Mouse (Mus musculus) frontal cortex, postnatal 10 days (tissue): ENCODE measurements around the gene Msl1.

ENCODE experiments used
- DNase-seq, 2 experiments: peaks; one replicate each; pipeline ENCODE4 v3.0.0; 2022; ENCODE audit warnings: low spot score in 2 of 2, mixed read lengths in 1 of 2

Gene Msl1

GRCm38 (mm10) chr11:98776843-98777590, 18.3 kb upstream of the Msl1 start:
- no peak for DNase-seq

GRCm38 (mm10) chr11:98777888-98778287, 17.4 kb upstream of the Msl1 start:
- DNase-seq, result no peak

- peak; percentile 68 to 91 for DNase-seq
Observed at GRCm38 (mm10) chr11:98781851-98782512, 13.3 kb upstream of the Msl1 start.

DNA sequence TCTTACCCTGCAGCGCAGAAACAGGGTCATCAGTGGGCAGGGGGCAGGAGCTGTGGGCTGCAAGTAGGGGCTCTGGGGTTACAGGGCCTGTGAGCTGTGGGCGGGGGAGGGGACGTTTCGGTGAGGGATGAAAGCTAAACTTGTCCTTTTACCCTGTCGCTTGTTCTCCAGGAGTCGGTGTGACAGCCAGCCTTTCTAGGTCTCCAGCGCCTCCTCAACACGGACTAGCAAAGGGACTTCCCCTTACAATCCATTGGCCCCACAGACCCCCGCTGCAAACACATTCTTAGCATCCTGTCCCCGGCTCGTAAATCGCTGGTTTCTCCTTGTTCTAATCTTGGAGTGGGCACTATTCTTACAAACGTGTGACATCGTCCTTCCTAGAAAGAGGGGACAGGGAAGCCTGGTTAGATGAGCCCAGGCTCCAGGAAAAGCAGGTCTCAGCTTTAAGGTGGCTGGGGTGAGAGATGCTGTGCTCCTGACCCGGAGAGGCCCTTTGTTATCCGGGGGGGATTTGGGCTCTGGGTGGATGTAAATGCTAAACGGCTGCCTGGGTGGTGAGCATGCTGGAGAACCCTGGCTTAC, 12.6 kb upstream of the Msl1 start:
- peak in 1 of 2 experiments; percentile 29 for DNase-seq

DNA sequence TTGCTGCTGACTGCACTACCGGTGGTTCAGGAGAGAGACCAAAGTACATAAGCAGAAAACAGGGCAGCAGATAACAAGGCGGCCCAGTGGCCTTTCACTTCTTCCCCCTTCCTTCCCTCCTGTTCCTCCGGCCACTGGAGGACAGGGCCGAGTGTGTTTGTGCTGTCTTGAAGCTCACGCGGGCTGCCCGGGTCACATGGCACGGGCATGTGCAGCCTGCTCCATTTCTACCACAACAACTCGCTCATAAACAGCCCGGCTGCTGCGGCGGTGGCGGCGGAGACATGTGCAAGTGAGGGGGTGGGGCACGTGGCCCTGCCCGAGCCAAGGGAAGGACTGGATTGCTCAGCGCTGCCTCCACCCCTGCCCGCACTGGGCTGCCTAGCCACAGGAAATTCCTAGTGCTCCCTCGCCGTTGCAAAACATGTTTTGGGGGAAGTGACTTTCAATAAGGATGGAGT, 12.1 kb upstream of the Msl1 start:
- peak; percentile 93 to 98 for DNase-seq

- no peak for DNase-seq
Observed at GRCm38 (mm10) chr11:98784139-98784538, 11.2 kb upstream of the Msl1 start.

DNA sequence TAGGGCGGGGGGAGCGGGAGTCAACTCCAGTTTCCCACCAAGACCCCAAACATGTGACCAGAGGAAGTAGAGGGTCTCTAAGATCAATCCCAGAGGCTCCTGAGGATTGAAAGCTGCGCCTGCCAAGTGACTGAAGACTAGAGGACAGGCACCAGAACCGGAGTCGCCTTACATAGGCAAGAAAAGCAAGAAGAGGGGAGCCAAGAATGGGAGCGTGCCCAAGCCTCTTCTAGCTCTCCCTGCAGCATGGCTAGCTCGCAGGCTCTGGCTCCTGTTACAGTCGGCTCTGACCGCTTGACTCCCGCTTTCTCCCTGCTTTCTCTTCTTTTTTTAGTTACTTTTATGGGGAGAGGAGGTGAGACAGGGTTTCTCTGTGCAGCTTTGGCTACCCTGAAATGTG, 10.1 kb upstream of the Msl1 start:
- no peak for DNase-seq

DNA sequence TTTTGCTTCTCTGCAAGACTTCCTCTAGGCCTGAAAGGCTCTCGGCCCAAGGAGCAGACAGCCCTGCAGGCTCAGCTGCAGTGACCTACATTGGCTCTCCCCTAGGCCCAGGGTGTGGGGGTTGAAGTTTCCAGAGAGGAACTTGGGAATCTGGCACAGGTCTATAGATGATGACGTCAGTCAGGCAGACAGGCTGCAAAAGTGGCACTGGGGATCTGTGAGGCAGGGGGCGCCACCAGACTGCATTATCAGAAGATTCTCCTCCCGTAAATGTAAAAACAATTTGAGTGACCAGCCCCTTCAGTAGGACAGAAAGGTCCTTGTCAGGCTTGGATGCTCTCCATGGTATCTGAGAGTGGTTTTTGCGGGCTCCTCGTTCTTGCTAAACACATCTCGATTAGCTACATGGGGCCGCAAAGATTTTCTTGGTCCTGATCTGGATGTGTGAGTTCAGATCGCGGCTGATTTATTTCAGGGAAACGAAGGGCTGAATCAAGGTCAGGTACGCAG, 9.5 kb upstream of the Msl1 start:
- DNase-seq, result peak; percentile 83 to 90

DNA sequence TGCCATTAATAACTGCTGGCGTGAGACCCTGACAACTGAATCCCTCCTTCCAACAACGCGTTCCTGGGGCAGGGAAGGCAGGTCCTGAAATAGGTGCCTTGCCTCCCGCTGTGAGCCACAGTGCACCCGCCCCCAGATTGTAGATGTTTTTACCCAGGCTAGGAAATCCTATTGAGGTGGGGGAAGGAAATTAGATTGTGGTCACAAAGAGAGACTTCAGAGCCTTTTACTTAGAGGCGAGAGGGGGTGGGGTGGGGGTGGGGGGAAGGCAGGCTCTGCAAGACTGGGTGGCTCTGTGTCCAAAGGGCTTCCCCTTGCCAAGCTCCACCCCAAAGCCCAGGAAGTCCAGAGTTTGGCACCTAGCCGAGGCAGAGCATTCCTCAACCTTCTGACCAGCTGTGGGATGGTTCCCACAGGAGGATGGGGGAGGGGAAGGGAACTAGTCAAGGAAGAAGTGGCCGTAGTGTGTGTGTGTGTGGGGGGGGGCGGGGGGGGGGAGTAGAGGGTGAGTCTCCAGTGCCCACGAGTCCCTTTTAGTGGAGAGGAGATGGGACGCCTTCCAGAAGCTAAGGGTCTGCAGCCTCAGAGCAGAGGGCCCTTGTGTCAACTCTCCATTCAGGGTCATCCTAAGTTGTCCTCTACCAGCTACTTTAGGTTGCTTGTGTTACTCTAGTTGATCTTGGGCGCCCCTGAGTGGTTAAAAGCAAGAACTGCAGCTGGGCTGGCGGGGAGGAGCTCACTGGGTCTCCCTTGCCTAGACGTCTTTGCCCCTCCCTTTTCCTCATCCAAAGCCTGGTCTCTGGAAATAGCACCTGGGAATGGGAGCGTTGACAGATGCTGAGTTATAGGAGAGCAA, 8.7 kb upstream of the Msl1 start:
- DNase-seq, result peak; percentile 91 to 95

- no peak for DNase-seq
Observed at GRCm38 (mm10) chr11:98787229-98787628, 8.1 kb upstream of the Msl1 start.

GRCm38 (mm10) chr11:98787691-98788090, 7.6 kb upstream of the Msl1 start:
- no peak for DNase-seq

DNA sequence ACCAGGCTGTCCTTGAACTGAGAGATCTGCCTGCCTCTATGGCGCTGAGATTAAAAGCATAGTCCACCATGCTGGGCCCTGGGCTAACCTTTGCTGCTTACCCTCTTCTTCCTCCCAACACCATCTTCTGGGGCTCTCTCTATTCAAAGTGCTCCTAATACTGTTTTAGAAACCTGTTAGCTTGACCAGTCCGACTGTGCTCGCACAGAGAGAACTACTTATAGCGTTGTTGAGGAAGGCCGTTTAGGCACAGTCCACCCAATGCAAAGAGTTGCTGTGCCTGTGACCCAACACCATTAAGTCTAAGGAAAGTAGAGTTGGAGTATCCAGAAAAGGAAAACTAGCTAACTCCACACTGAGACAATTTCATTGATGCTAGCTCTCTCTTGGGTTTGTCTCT, 7.2 kb upstream of the Msl1 start:
- DNase-seq, result no peak

DNA sequence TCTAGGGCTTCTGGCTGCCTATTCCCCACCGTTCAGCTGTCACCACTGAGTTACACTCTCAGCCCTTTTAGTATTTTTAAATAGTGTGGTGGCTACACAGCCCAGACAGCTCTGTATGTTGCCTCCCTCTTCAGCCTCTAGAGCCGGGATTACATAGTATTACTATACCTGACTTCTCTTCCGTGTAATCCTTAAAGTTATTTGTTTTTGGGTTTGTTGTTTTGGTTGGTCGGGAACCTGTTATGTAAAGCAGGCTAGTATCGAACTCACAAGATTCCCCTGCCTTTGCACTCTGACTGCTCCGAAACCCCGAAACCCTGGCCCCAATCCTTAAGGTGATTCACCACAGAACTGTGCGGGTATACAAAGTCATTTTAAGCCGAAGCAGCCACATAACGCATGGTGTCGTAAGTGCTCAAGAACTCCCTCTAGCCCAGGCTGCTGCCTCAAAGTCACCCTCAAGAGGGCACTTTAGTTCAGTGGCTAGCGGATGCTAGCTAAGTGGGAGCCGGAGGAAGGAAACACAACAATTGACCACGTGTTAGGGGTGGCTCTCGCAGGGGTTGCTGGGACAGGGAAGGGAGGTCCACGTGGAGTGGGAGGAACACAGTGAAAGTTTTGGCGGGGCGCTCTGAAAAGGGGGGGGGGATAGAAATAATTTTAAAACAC, 6.6 kb upstream of the Msl1 start:
- peak; percentile 81 to 85 for DNase-seq

- DNase-seq, result peak in 1 of 2 experiments; percentile 36
Observed at GRCm38 (mm10) chr11:98789219-98789807, 6.0 kb upstream of the Msl1 start.

- no peak for DNase-seq
Observed at GRCm38 (mm10) chr11:98789824-98790223, 5.5 kb upstream of the Msl1 start.

DNA sequence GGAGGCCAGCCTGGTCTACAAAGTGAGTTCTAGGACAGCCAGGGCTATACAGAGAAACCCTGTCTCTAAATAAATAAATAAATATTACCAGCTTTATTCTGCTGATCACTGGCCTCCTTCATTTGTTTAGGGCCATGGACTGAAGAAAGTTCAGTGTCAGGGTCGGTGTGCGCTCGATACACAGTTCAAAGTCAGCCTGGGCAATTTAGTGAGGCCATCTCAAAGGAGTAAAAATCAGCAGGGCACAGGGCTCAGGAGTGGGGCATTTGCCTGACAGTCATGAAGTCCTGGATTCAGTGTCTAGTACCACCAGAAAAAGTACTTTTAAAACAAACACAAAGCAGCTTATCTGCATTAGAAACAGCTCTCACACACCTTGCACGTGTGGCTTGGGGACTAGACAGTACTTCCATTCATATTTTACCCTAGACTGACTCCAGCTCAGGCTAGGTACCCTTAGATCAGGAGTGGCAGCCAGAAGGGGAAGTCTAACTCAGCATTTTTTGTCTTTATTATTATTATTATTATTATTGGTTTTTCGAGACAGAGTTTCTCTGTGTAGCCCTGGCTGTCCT, 4.6 kb upstream of the Msl1 start:
- DNase-seq, result no peak

GRCm38 (mm10) chr11:98791448-98791847, 3.9 kb upstream of the Msl1 start:
- no peak for DNase-seq

DNA sequence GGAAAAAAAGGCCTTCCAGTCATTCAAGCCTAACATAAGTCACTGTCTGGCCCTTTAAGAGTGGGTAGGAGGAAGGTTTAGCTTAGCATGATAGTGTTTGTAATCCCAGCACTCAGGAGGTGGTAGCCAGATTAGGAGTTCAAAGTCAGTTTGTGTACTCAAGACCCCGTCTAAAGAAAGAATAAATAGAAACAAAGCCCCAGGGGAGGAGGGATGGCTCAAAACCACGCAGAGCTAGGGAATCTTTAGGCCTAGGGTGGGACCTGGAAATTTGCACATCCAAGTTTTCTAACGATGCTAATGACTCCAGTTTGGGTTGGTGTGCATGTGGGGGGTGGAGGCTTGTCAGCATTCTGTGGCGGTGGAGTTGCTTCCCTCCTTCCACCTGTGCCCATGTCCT, 3.2 kb upstream of the Msl1 start:
- no peak for DNase-seq

GRCm38 (mm10) chr11:98794469-98795014, 774 bp upstream of the Msl1 start:
- DNase-seq, result peak in 1 of 2 experiments; percentile 64
